Mouse (Mus musculus) heart, embryonic 10.5 days (tissue): ENCODE data around the gene Gm11437. TPM values are rescaled to one million over a fixed set of nuclear protein-coding genes. Genes with fewer than 3 reads are reported as not detected.

Experiments used
- polyA plus RNA-seq: library from polyadenylated mRNA; unstranded; fragments of >200 nt; fragmentation: Nextera tagmentation; extraction: Ambion mirVana; gene quantifications from 2 replicates; pipeline ENCODE4 v1.2.1, GENCODE M21; 2016

The Gm11437 gene
- polyA plus RNA-seq, 1 experiment from 2014 or later, result not detected

Other genes starting within 250 kb of the Gm11437 start
- gene Ddx52, start 225.4 kb downstream of the Gm11437 start, polyA plus RNA-seq, result 27.4 and 36.2 TPM in 2 replicates
- 8.7 and 9.5 TPM in 2 replicates for gene Synrg, start 203.0 kb downstream of the Gm11437 start, polyA plus RNA-seq
- gene Dusp14, start 98.2 kb downstream of the Gm11437 start, polyA plus RNA-seq, result 6.0 and 6.9 TPM in 2 replicates
- 24.7 and 31.4 TPM in 2 replicates for gene Tada2a, start 37.9 kb downstream of the Gm11437 start, polyA plus RNA-seq
- gene Acaca, start 37.8 kb downstream of the Gm11437 start, polyA plus RNA-seq, result 13.3 and 14.9 TPM in 2 replicates